Mouse (Mus musculus) lung, adult 2 months (tissue): ENCODE results near the gene Pigv.
"Not testable (repeated sequence)": the region's sequence is repeated elsewhere in the genome, so short reads cannot be mapped to it uniquely, and the experiment has no call there.

Source experiments
- CTCF ChIP-seq: fragments of 200-500 bp; IDR thresholded peaks from 2 replicates; pipeline ENCODE4 v1.5.1; 2011; ENCODE audit warnings: mild to moderate bottlenecking, low read length, control low read depth; ENCODE audit not compliant: insufficient read depth
- POLR2A ChIP-seq: fragments of 200-500 bp; IDR thresholded peaks from 2 replicates; pipeline ENCODE4 v1.6.1; 2011; ENCODE audit warnings: low read depth, mild to moderate bottlenecking, control low read depth, low read length, borderline replicate concordance; ENCODE audit errors: extremely low read depth

DNA sequence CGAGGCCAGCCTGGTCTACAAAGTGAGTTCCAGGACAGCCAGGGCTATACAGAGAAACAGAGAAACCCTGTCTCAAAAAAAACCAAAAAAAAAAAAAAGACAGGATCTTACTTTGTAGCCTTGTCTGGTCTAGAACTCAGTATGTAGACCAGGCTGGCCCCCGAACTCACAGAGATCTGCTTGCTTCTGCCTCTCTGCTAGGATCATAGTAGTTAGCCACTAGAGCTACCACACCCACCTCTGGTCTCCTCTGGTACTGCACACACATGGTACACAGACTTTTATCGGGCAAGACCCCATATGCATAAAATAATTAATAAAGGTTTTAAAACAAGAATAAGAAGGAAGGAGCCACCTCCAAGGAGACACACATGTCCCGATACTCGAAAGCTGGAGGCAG lies 18.4 kb downstream of the Pigv start:
- TF ChIP-seq POLR2A, CTCF: not testable (repeated sequence)
